Mouse (Mus musculus): Measurements from ENCODE around the gene Ccnq. TPM values are rescaled to one million over a fixed set of nuclear protein-coding genes. Genes with fewer than 3 reads are reported as not detected.
A peak's percentile ranks its signal among the peaks of the same experiment; 100 is the strongest.

Ccnq gene
- polyA plus RNA-seq, 1 experiment from 2014 or later: 40.3 TPM

GRCm38 (mm10) chr11:78780571-78780970 lies 29.0 kb upstream of the Ccnq start:
- H3K9ac ChIP-seq: no peak overlapping the region
- no peaks in the 10 kb centered on the region for H3K9me3 ChIP-seq
- no peak overlapping the region for H3K4me2 ChIP-seq
- 88% methylated on average over 3 of the region's 3 CpGs for WGBS
- H3K4me1 ChIP-seq: peaks cover 35% of the 10 kb centered on the region
- no peak for ATAC-seq (ENCODE audit: low FRiP score)
- H3K36me3 ChIP-seq (replicated peaks): no peaks in the 10 kb centered on the region
- H3K27me3 ChIP-seq: no peaks in the 10 kb centered on the region; the same call in 1 of the 2 replicates
- no peak overlapping the region for H3K4me3 ChIP-seq (replicated peaks)
- H3K27ac ChIP-seq: no peak overlapping the region

GRCm38 (mm10) chr11:78780002-78780401 lies 28.5 kb upstream of the Ccnq start:
- H3K9me3 ChIP-seq: no peaks in the 10 kb centered on the region
- no peak overlapping the region for H3K27ac ChIP-seq
- 97% methylated on average over 3 of the region's 3 CpGs for WGBS
- H3K4me1 ChIP-seq: peaks cover 29% of the 10 kb centered on the region
- no peak for ATAC-seq (ENCODE audit: low FRiP score)
- H3K9ac ChIP-seq: no peak overlapping the region
- H3K36me3 ChIP-seq (replicated peaks): no peaks in the 10 kb centered on the region
- H3K4me2 ChIP-seq: no peak overlapping the region
- H3K27me3 ChIP-seq: no peaks in the 10 kb centered on the region; the same call in 1 of the 2 replicates
- no peak overlapping the region for H3K4me3 ChIP-seq (replicated peaks)

GRCm38 (mm10) chr11:78777851-78778680 lies 26.5 kb upstream of the Ccnq start:
- H3K9ac ChIP-seq: no peak overlapping the region
- ATAC-seq (ENCODE audit: low FRiP score): no peak
- H3K36me3 ChIP-seq (replicated peaks): no peaks in the 10 kb centered on the region
- H3K4me2 ChIP-seq: no peak overlapping the region
- no peaks in the 10 kb centered on the region for H3K9me3 ChIP-seq
- 52% methylated on average over 10 of the region's 10 CpGs for WGBS
- H3K4me3 ChIP-seq (replicated peaks): no peak overlapping the region
- no peaks in the 10 kb centered on the region; the same call in 1 of the 2 replicates for H3K27me3 ChIP-seq
- peaks cover 19% of the 10 kb centered on the region for H3K4me1 ChIP-seq
- H3K27ac ChIP-seq: no peak overlapping the region

GRCm38 (mm10) chr11:78771751-78772283 lies 20.3 kb upstream of the Ccnq start:
- no peak for ATAC-seq (ENCODE audit: low FRiP score)
- H3K4me3 ChIP-seq (replicated peaks): no peak overlapping the region
- H3K36me3 ChIP-seq (replicated peaks): no peaks in the 10 kb centered on the region
- H3K27me3 ChIP-seq: no peaks in the 10 kb centered on the region; the same call in 1 of the 2 replicates
- no peaks in the 10 kb centered on the region for H3K9me3 ChIP-seq
- H3K27ac ChIP-seq: no peak overlapping the region
- 74% methylated on average over 11 of the region's 11 CpGs for WGBS
- H3K9ac ChIP-seq: no peak overlapping the region
- peaks cover 11% of the 10 kb centered on the region for H3K4me1 ChIP-seq
- no peak overlapping the region for H3K4me2 ChIP-seq

- Histone ChIP-seq H3K4me3 (replicated peaks) (no peak overlapping the region), H3K9ac (no peak overlapping the region), H3K4me2 (no peak overlapping the region), H3K27me3 (peaks cover 4% of the 10 kb centered on the region; the same call in 1 of the 2 replicates), H3K4me1 (peaks cover 11% of the 10 kb centered on the region), H3K36me3 (replicated peaks) (no peaks in the 10 kb centered on the region), H3K9me3 (no peaks in the 10 kb centered on the region), H3K27ac (no peak overlapping the region)
- WGBS: 87% methylated on average over 6 of the region's 6 CpGs
- ATAC-seq (ENCODE audit: low FRiP score): no peak
Observed at GRCm38 (mm10) chr11:78770436-78770835, 18.9 kb upstream of the Ccnq start.

GRCm38 (mm10) chr11:78768778-78769177 lies 17.2 kb upstream of the Ccnq start:
- 0 out of 2 replicates have a peak overlapping the region, but pooled peaks have one; percentile 13 for H3K27ac ChIP-seq
- H3K27me3 ChIP-seq: peaks cover 4% of the 10 kb centered on the region; the same call in 1 of the 2 replicates
- H3K4me3 ChIP-seq (replicated peaks): no peak overlapping the region
- peaks cover 11% of the 10 kb centered on the region for H3K4me1 ChIP-seq
- H3K9ac ChIP-seq: no peak overlapping the region
- no peak for ATAC-seq (ENCODE audit: low FRiP score)
- H3K36me3 ChIP-seq (replicated peaks): no peaks in the 10 kb centered on the region
- no peaks in the 10 kb centered on the region for H3K9me3 ChIP-seq
- WGBS: 25% methylated on average over 3 of the region's 3 CpGs
- no peak overlapping the region for H3K4me2 ChIP-seq

- no peak overlapping the region for H3K27ac ChIP-seq
- peaks cover 4% of the 10 kb centered on the region; the same call in 1 of the 2 replicates for H3K27me3 ChIP-seq
- no peaks in the 10 kb centered on the region for H3K9me3 ChIP-seq
- H3K36me3 ChIP-seq (replicated peaks): no peaks in the 10 kb centered on the region
- ATAC-seq (ENCODE audit: low FRiP score): no peak
- peaks cover 21% of the 10 kb centered on the region for H3K4me1 ChIP-seq
- WGBS: 90% methylated on average over 6 of the region's 6 CpGs
- no peak overlapping the region for H3K4me2 ChIP-seq
- H3K4me3 ChIP-seq (replicated peaks): no peak overlapping the region
- no peak overlapping the region for H3K9ac ChIP-seq
Observed at GRCm38 (mm10) chr11:78766069-78766830, 14.7 kb upstream of the Ccnq start.

- peaks cover 4% of the 10 kb centered on the region; the same call in 1 of the 2 replicates for H3K27me3 ChIP-seq
- no peaks in the 10 kb centered on the region for H3K9me3 ChIP-seq
- H3K9ac ChIP-seq: no peak overlapping the region
- no peak overlapping the region for H3K4me3 ChIP-seq (replicated peaks)
- ATAC-seq (ENCODE audit: low FRiP score): no peak
- no peak overlapping the region for H3K27ac ChIP-seq
- H3K4me2 ChIP-seq: no peak overlapping the region
- H3K36me3 ChIP-seq (replicated peaks): no peaks in the 10 kb centered on the region
- WGBS: 82% methylated on average over 6 of the region's 6 CpGs
- peaks cover 29% of the 10 kb centered on the region for H3K4me1 ChIP-seq
Observed at GRCm38 (mm10) chr11:78764820-78765219, 13.3 kb upstream of the Ccnq start.

- H3K4me2 ChIP-seq: no peak overlapping the region
- peaks cover 29% of the 10 kb centered on the region for H3K4me1 ChIP-seq
- H3K4me3 ChIP-seq (replicated peaks): no peak overlapping the region
- H3K36me3 ChIP-seq (replicated peaks): no peaks in the 10 kb centered on the region
- H3K9ac ChIP-seq: no peak overlapping the region
- no peak overlapping the region for H3K27ac ChIP-seq
- no peak for ATAC-seq (ENCODE audit: low FRiP score)
- H3K27me3 ChIP-seq: peaks cover 4% of the 10 kb centered on the region; the same call in 1 of the 2 replicates
- 79% methylated on average over 8 of the region's 8 CpGs for WGBS
- H3K9me3 ChIP-seq: no peaks in the 10 kb centered on the region
Observed at GRCm38 (mm10) chr11:78764304-78764703, 12.8 kb upstream of the Ccnq start.

- no peak overlapping the region for H3K4me3 ChIP-seq (replicated peaks)
- no peaks in the 10 kb centered on the region for H3K9me3 ChIP-seq
- ATAC-seq (ENCODE audit: low FRiP score): no peak
- H3K27ac ChIP-seq: no peak overlapping the region
- H3K4me1 ChIP-seq: peaks cover 25% of the 10 kb centered on the region
- H3K4me2 ChIP-seq: no peak overlapping the region
- H3K9ac ChIP-seq: no peak overlapping the region
- WGBS: 23% methylated on average over 5 of the region's 5 CpGs
- peaks cover 4% of the 10 kb centered on the region; the same call in 1 of the 2 replicates for H3K27me3 ChIP-seq
- H3K36me3 ChIP-seq (replicated peaks): no peaks in the 10 kb centered on the region
Observed at GRCm38 (mm10) chr11:78762201-78762600, 10.7 kb upstream of the Ccnq start.

- no peak for ATAC-seq (ENCODE audit: low FRiP score)
- no peaks in the 10 kb centered on the region for H3K36me3 ChIP-seq (replicated peaks)
- WGBS: 42% methylated on average over 9 of the region's 9 CpGs
- no peak overlapping the region for H3K4me3 ChIP-seq (replicated peaks)
- H3K4me1 ChIP-seq: peaks cover 25% of the 10 kb centered on the region
- no peak overlapping the region for H3K27ac ChIP-seq
- H3K9ac ChIP-seq: no peak overlapping the region
- no peaks in the 10 kb centered on the region for H3K9me3 ChIP-seq
- H3K27me3 ChIP-seq: peaks cover 1% of the 10 kb centered on the region; the same call in 1 of the 2 replicates
- H3K4me2 ChIP-seq: no peak overlapping the region
Observed at GRCm38 (mm10) chr11:78761086-78761485, 9.6 kb upstream of the Ccnq start.

GRCm38 (mm10) chr11:78755299-78755698 lies 3.8 kb upstream of the Ccnq start:
- Histone ChIP-seq H3K9ac (no peak overlapping the region), H3K9me3 (no peaks in the 10 kb centered on the region), H3K27me3 (no peaks in the 10 kb centered on the region; the same call in 1 of the 2 replicates), H3K4me3 (replicated peaks) (no peak overlapping the region), H3K4me1 (peaks cover 16% of the 10 kb centered on the region), H3K27ac (no peak overlapping the region), H3K4me2 (no peak overlapping the region), H3K36me3 (replicated peaks) (no peaks in the 10 kb centered on the region)
- 79% methylated on average over 1 of the region's 1 CpGs for WGBS
- no peak for ATAC-seq (ENCODE audit: low FRiP score)
